In genomic region chr6:133986161-133986560, GRCm38 (mm10) we compare ENCODE assay signal across 9 mouse cellular contexts. TPM values are rescaled to one million over a fixed set of nuclear protein-coding genes. Genes with fewer than 3 reads are reported as not detected.
DNase-seq lines count a peak whose midpoint lies in the region; ATAC-seq and TF ChIP-seq lines count a peak whose summit lies in the region.
"Had no signal": no experiment of that assay in that cellular context is flagged by ENCODE, and none has a peak within 500 bp of the region (broad histone marks: within the 10 kb centered on the region; RNA-seq: fewer than 3 reads in every experiment).

No protein-coding gene starts in this region.

- no peak overlapping the region for H3K9ac ChIP-seq in liver, embryonic 12.5 days
- no peak overlapping the region for H3K9ac ChIP-seq in liver, postnatal 0 days (replicated peaks)
- H3K9ac ChIP-seq: hindbrain, embryonic 15.5 days had no signal

- no peak for TF ChIP-seq EP300 in liver, postnatal 0 days (IDR thresholded peaks at IDR 0.05; ENCODE audit: low read depth)

- no peak for DNase-seq in cerebellum, adult 2 months
- DNase-seq in cerebellum, adult 8-10 months = no peak
- DNase-seq in liver = peak; percentile 10
- DNase-seq in adrenal gland, postnatal 10 days = peak; percentile 45
- no peak for DNase-seq in liver, postnatal 0 days
- DNase-seq in thymus, postnatal 14 days = no peak
- DNase-seq in gastrocnemius, postnatal 14 days = no peak

- no peaks in the 10 kb centered on the region for H3K9me3 ChIP-seq in liver, embryonic 12.5 days (replicated peaks)
- no peaks in the 10 kb centered on the region for H3K9me3 ChIP-seq in liver, postnatal 0 days (ENCODE audit: low read length)
- H3K9me3 ChIP-seq: hindbrain, embryonic 15.5 days had no signal

- no peak for ATAC-seq in liver, embryonic 12.5 days
- no peak for ATAC-seq in liver, postnatal 0 days

- no peaks in the 10 kb centered on the region; the same call in 1 of the 2 replicates for H3K27me3 ChIP-seq in cerebellum, adult 2 months (ENCODE audit: control insufficient read depth, insufficient read depth, low read length)
- no peaks in the 10 kb centered on the region for H3K27me3 ChIP-seq in liver, embryonic 12.5 days (replicated peaks)
- no peaks in the 10 kb centered on the region for H3K27me3 ChIP-seq in liver, postnatal 0 days (ENCODE audit: insufficient read depth, low read length)
- H3K27me3 ChIP-seq: hindbrain, embryonic 15.5 days had no signal

- peak; percentile 2; the same call in 1 of the 2 replicates for TF ChIP-seq CTCF in cerebellum, adult 2 months (IDR thresholded peaks at IDR 0.05; ENCODE audit: borderline replicate concordance, insufficient read depth, low read depth, low read length)
- peak; percentile 28 for TF ChIP-seq CTCF in liver, postnatal 0 days (IDR thresholded peaks at IDR 0.05; ENCODE audit: low read depth)

- H3K4me2 ChIP-seq in liver, embryonic 12.5 days = no peak overlapping the region
- no peak overlapping the region for H3K4me2 ChIP-seq in liver, postnatal 0 days (ENCODE audit: low read depth, low read length)

- no peaks in the 10 kb centered on the region for H3K4me1 ChIP-seq in cerebellum, adult 2 months (ENCODE audit: control insufficient read depth, insufficient read depth, low read length)
- H3K4me1 ChIP-seq in liver, embryonic 12.5 days = no peaks in the 10 kb centered on the region
- no peaks in the 10 kb centered on the region for H3K4me1 ChIP-seq in liver, postnatal 0 days (ENCODE audit: insufficient read depth)

- no peak for TF ChIP-seq POLR2A in cerebellum, adult 2 months (IDR thresholded peaks at IDR 0.05; ENCODE audit: borderline replicate concordance, insufficient read depth, low read length)

- WGBS in cerebellum, adult 2 months = 83% methylated on average over 2 of the region's 2 CpGs
- WGBS in liver, embryonic 12.5 days (ENCODE audit: insufficient replicate concordance) = 49% methylated on average over 2 of the region's 2 CpGs
- WGBS in liver, postnatal 0 days (ENCODE audit: insufficient replicate concordance) = 60% methylated on average over 2 of the region's 2 CpGs

- H3K36me3 ChIP-seq in liver, embryonic 12.5 days = no peaks in the 10 kb centered on the region
- no peaks in the 10 kb centered on the region for H3K36me3 ChIP-seq in liver, postnatal 0 days (replicated peaks; ENCODE audit: insufficient read depth, low read length)
- H3K36me3 ChIP-seq: hindbrain, embryonic 15.5 days had no signal

- no peak overlapping the region for H3K4me3 ChIP-seq in cerebellum, adult 2 months (replicated peaks; ENCODE audit: insufficient read depth, low read depth, low read length)
- no peak overlapping the region for H3K4me3 ChIP-seq in liver, embryonic 12.5 days
- no peak overlapping the region for H3K4me3 ChIP-seq in liver, postnatal 0 days (ENCODE audit: low read depth, low read length)
- H3K4me3 ChIP-seq: hindbrain, embryonic 15.5 days had no signal

- no peak overlapping the region for H3K27ac ChIP-seq in cerebellum, adult 2 months (ENCODE audit: insufficient read depth, low read length)
- H3K27ac ChIP-seq in liver, embryonic 12.5 days = no peak overlapping the region
- H3K27ac ChIP-seq in liver, postnatal 0 days (ENCODE audit: low read depth) = no peak overlapping the region
- H3K27ac ChIP-seq: hindbrain, embryonic 15.5 days had no signal

- intact Hi-C loops in gastrocnemius, postnatal 14 days (cut with DNase I; ENCODE audit: low total_unique reads) = no loop called here

RNA-seq across cellular contexts. Expression of gene Etv6, which starts 49.3 kb away (rescaled TPM):
- 8.9 and 9.1 TPM in 2 replicates for polyA plus RNA-seq in cerebellum, adult 2 months (2012; rRNA removed)
- 6.7 and 7.9 TPM in 2 replicates for polyA plus RNA-seq in liver, embryonic 12.5 days (2016; fragmentation: Nextera tagmentation; extraction: Ambion mirVana)
- 10 to 100 TPM; 28.2 to 31.4 TPM for total RNA-seq in adrenal gland, postnatal 10 days (2021)
- 2.6 and 2.7 TPM in 2 replicates for polyA plus RNA-seq in liver, postnatal 0 days (2015; fragmentation: Nextera tagmentation; extraction: Ambion mirVana)
- total RNA-seq in gastrocnemius, postnatal 14 days (2021) = 1 to 10 TPM; 7.8 to 8.3 TPM

Comparison
In these comparisons a context has a peak if more than half of its experiments do, and no peak if none do; other contexts are left out.
1. DNase-seq: peak in liver (single experiment) and adrenal gland, postnatal 10 days (single experiment); none in cerebellum, adult 2 months (0 of 2), cerebellum, adult 8-10 months (single experiment), liver, postnatal 0 days (single experiment), thymus, postnatal 14 days (single experiment) and gastrocnemius, postnatal 14 days (single experiment).